Mouse (Mus musculus): ENCODE measurements around the gene Commd9. TPM values are rescaled to one million over a fixed set of nuclear protein-coding genes. Genes with fewer than 3 reads are reported as not detected.

Gene Commd9
- total and polyA plus RNA-seq, 2 experiments from 2014 or later = 101 to 257 TPM

GRCm38 (mm10) chr2:101862219-101863123, 23.6 kb upstream of the Commd9 start:
- H3K9me3 ChIP-seq (ENCODE audit: low read length) = no peaks in the 10 kb centered on the region
- DNase-seq (ENCODE audit: low spot score) = peak; percentile 49
- H3K4me3 ChIP-seq (ENCODE audit: low read depth, low read length) = no peak overlapping the region
- H3K9ac ChIP-seq (replicated peaks; ENCODE audit: low read length, poor library complexity, severe bottlenecking) = no peak overlapping the region
- no peaks in the 10 kb centered on the region for H3K36me3 ChIP-seq (ENCODE audit: insufficient read depth, low read length)
- WGBS = 72% methylated on average over 15 of the region's 15 CpGs
- H3K27me3 ChIP-seq (ENCODE audit: insufficient read depth, low read length) = no peaks in the 10 kb centered on the region
- H3K4me2 ChIP-seq (ENCODE audit: low read depth, low read length, poor library complexity, severe bottlenecking) = no peak overlapping the region
- ATAC-seq (ENCODE audit: low FRiP score) = no peak
- no peak for TF ChIP-seq CTCF (IDR thresholded peaks at IDR 0.05)
- no peak overlapping the region for H3K27ac ChIP-seq (ENCODE audit: low read depth, low read length)
- H3K4me1 ChIP-seq (ENCODE audit: insufficient read depth, low read length) = no peaks in the 10 kb centered on the region

GRCm38 (mm10) chr2:101868683-101869082, 17.4 kb upstream of the Commd9 start:
- no peaks in the 10 kb centered on the region for H3K36me3 ChIP-seq (ENCODE audit: insufficient read depth, low read length)
- 93% methylated on average over 4 of the region's 4 CpGs for WGBS
- no peak overlapping the region for H3K9ac ChIP-seq (replicated peaks; ENCODE audit: low read length, poor library complexity, severe bottlenecking)
- DNase-seq (ENCODE audit: low spot score) (no peak), ATAC-seq (ENCODE audit: low FRiP score) (no peak)
- H3K4me3 ChIP-seq (ENCODE audit: low read depth, low read length) = no peak overlapping the region
- no peak overlapping the region for H3K4me2 ChIP-seq (ENCODE audit: low read depth, low read length, poor library complexity, severe bottlenecking)
- H3K27ac ChIP-seq (ENCODE audit: low read depth, low read length) = no peak overlapping the region
- H3K9me3 ChIP-seq (ENCODE audit: low read length) = no peaks in the 10 kb centered on the region
- no peaks in the 10 kb centered on the region for H3K4me1 ChIP-seq (ENCODE audit: insufficient read depth, low read length)
- no peaks in the 10 kb centered on the region for H3K27me3 ChIP-seq (ENCODE audit: insufficient read depth, low read length)
- TF ChIP-seq CTCF (IDR thresholded peaks at IDR 0.05) = no peak

- Histone ChIP-seq H3K9me3 (ENCODE audit: low read length) (no peaks in the 10 kb centered on the region), H3K4me1 (ENCODE audit: insufficient read depth, low read length) (no peaks in the 10 kb centered on the region), H3K9ac (replicated peaks; ENCODE audit: low read length, poor library complexity, severe bottlenecking) (no peak overlapping the region), H3K4me2 (ENCODE audit: low read depth, low read length, poor library complexity, severe bottlenecking) (peak overlapping the region; percentile 26), H3K4me3 (ENCODE audit: low read depth, low read length) (no peak overlapping the region), H3K36me3 (ENCODE audit: insufficient read depth, low read length) (no peaks in the 10 kb centered on the region), H3K27ac (ENCODE audit: low read depth, low read length) (no peak overlapping the region), H3K27me3 (ENCODE audit: insufficient read depth, low read length) (no peaks in the 10 kb centered on the region)
- DNase-seq (ENCODE audit: low spot score) (peak; percentile 73), ATAC-seq (ENCODE audit: low FRiP score) (no peak)
- 32% methylated on average over 14 of the region's 14 CpGs for WGBS
- TF ChIP-seq CTCF (IDR thresholded peaks at IDR 0.05) = peak; percentile 70
Measured at GRCm38 (mm10) chr2:101871179-101871578, 14.9 kb upstream of the Commd9 start.

- Histone ChIP-seq H3K4me1 (ENCODE audit: insufficient read depth, low read length) (peaks cover under 1% of the 10 kb centered on the region; the same call in 1 of the 2 replicates), H3K27ac (ENCODE audit: low read depth, low read length) (no peak overlapping the region), H3K4me3 (ENCODE audit: low read depth, low read length) (no peak overlapping the region), H3K9ac (replicated peaks; ENCODE audit: low read length, poor library complexity, severe bottlenecking) (no peak overlapping the region), H3K36me3 (ENCODE audit: insufficient read depth, low read length) (no peaks in the 10 kb centered on the region), H3K27me3 (ENCODE audit: insufficient read depth, low read length) (no peaks in the 10 kb centered on the region), H3K9me3 (ENCODE audit: low read length) (no peaks in the 10 kb centered on the region), H3K4me2 (ENCODE audit: low read depth, low read length, poor library complexity, severe bottlenecking) (no peak overlapping the region)
- no peak for TF ChIP-seq CTCF (IDR thresholded peaks at IDR 0.05)
- WGBS = 93% methylated on average over 9 of the region's 9 CpGs
- no peak for DNase-seq (ENCODE audit: low spot score)
- no peak for ATAC-seq (ENCODE audit: low FRiP score)
Measured at GRCm38 (mm10) chr2:101881471-101882162, 4.4 kb upstream of the Commd9 start.

GRCm38 (mm10) chr2:101882998-101883397, 3.0 kb upstream of the Commd9 start, which contains the start of gene Prr5l:
TSS of gene Prr5l (minus strand) at chr2:101883027.
- no peaks in the 10 kb centered on the region for H3K9me3 ChIP-seq (ENCODE audit: low read length)
- H3K4me2 ChIP-seq (ENCODE audit: low read depth, low read length, poor library complexity, severe bottlenecking) = no peak within 1 kb of the TSS
- DNase-seq (ENCODE audit: low spot score) (no peak), ATAC-seq (ENCODE audit: low FRiP score) (no peak)
- H3K4me1 ChIP-seq (ENCODE audit: insufficient read depth, low read length) = peaks cover 10% of the 10 kb centered on the region; the same call in 1 of the 2 replicates
- H3K36me3 ChIP-seq (ENCODE audit: insufficient read depth, low read length) = no peaks in the 10 kb centered on the region
- no peak within 1 kb of the TSS for H3K9ac ChIP-seq (replicated peaks; ENCODE audit: low read length, poor library complexity, severe bottlenecking)
- H3K27me3 ChIP-seq (ENCODE audit: insufficient read depth, low read length) = no peaks in the 10 kb centered on the region
- TF ChIP-seq CTCF (IDR thresholded peaks at IDR 0.05) = no peak
- H3K4me3 ChIP-seq (ENCODE audit: low read depth, low read length) = no peak within 1 kb of the TSS
- H3K27ac ChIP-seq (ENCODE audit: low read depth, low read length) = no peak within 1 kb of the TSS
- WGBS = 26% methylated on average over 3 of the region's 3 CpGs

- Histone ChIP-seq H3K9ac (replicated peaks; ENCODE audit: low read length, poor library complexity, severe bottlenecking) (no peak overlapping the region), H3K27me3 (ENCODE audit: insufficient read depth, low read length) (no peaks in the 10 kb centered on the region), H3K4me2 (ENCODE audit: low read depth, low read length, poor library complexity, severe bottlenecking) (no peak overlapping the region), H3K9me3 (ENCODE audit: low read length) (no peaks in the 10 kb centered on the region), H3K36me3 (ENCODE audit: insufficient read depth, low read length) (no peaks in the 10 kb centered on the region), H3K4me3 (ENCODE audit: low read depth, low read length) (no peak overlapping the region), H3K4me1 (ENCODE audit: insufficient read depth, low read length) (peaks cover 10% of the 10 kb centered on the region; the same call in 1 of the 2 replicates), H3K27ac (ENCODE audit: low read depth, low read length) (no peak overlapping the region)
- 87% methylated on average over 2 of the region's 2 CpGs for WGBS
- ATAC-seq (ENCODE audit: low FRiP score) (no peak), DNase-seq (ENCODE audit: low spot score) (no peak)
- TF ChIP-seq CTCF (IDR thresholded peaks at IDR 0.05) = no peak
Measured at GRCm38 (mm10) chr2:101884286-101884685, 1.8 kb upstream of the Commd9 start.
